Mouse (Mus musculus): ENCODE measurements at regions not wholly inside any gene's neighbourhood (a gene's known extent, or its start where the extent isn't known, plus 50 kb on each side); places are given as distances from the start of the nearest gene placed in this dataset.
A peak's percentile ranks its signal among the peaks of the same experiment; 100 is the strongest.

GRCm38 (mm10) chr7:117153826-117154550 lies 226.8 kb upstream of the Xylt1 start:
- intact Hi-C loops (cut with DNase I) = loop anchor here (5.0 kb wide), 1 partner anchor 47 kb away; no protein-coding TSS in a partner anchor
- peak in 1 of 2 experiments; percentile 52 for DNase-seq (ENCODE audit: extremely low spot score in 1 of 2, low spot score in 2 of 2)

GRCm38 (mm10) chr7:117161193-117161908 lies 219.4 kb upstream of the Xylt1 start:
- no peak for DNase-seq (ENCODE audit: extremely low spot score in 1 of 2, low spot score in 2 of 2)
- intact Hi-C loops (cut with DNase I) = loop anchor here (10.0 kb wide), 1 partner anchor 213 kb away; no protein-coding TSS in a partner anchor

GRCm38 (mm10) chr7:117174811-117175422 lies 205.9 kb upstream of the Xylt1 start:
- peak in 1 of 2 experiments; percentile 53 for DNase-seq (ENCODE audit: extremely low spot score in 1 of 2, low spot score in 2 of 2)
- intact Hi-C loops (cut with DNase I) = no loop called here

- intact Hi-C loops (cut with DNase I) = no loop called here
Observed at GRCm38 (mm10) chr7:117184011-117184410, 196.8 kb upstream of the Xylt1 start.

GRCm38 (mm10) chr7:117185891-117186290 lies 194.9 kb upstream of the Xylt1 start:
- intact Hi-C loops (cut with DNase I) = no loop called here
- DNase-seq (ENCODE audit: extremely low spot score in 1 of 2, low spot score in 2 of 2) = peak in 1 of 2 experiments; percentile 16

More at GRCm38 (mm10) chr7:117184011-117184410, 196.8 kb upstream of the Xylt1 start:
- DNase-seq (ENCODE audit: extremely low spot score in 1 of 2, low spot score in 2 of 2) = no peak

GRCm38 (mm10) chr7:117196611-117197010 lies 184.2 kb upstream of the Xylt1 start:
- intact Hi-C loops (cut with DNase I) = no loop called here
- DNase-seq (ENCODE audit: extremely low spot score in 1 of 2, low spot score in 2 of 2) = no peak

- DNase-seq (ENCODE audit: extremely low spot score in 1 of 2, low spot score in 2 of 2) = no peak
- intact Hi-C loops (cut with DNase I) = no loop called here
Observed at GRCm38 (mm10) chr7:117226294-117226693, 154.5 kb upstream of the Xylt1 start.

- intact Hi-C loops (cut with DNase I) = no loop called here
Observed at GRCm38 (mm10) chr7:117229619-117230018, 151.2 kb upstream of the Xylt1 start.

GRCm38 (mm10) chr7:117256819-117257218 lies 124.0 kb upstream of the Xylt1 start:
- intact Hi-C loops (cut with DNase I) = no loop called here
- no peak for DNase-seq (ENCODE audit: extremely low spot score in 1 of 2, low spot score in 2 of 2)

More at GRCm38 (mm10) chr7:117229619-117230018, 151.2 kb upstream of the Xylt1 start:
- no peak for DNase-seq (ENCODE audit: extremely low spot score in 1 of 2, low spot score in 2 of 2)

- intact Hi-C loops (cut with DNase I) = no loop called here
- DNase-seq (ENCODE audit: extremely low spot score in 1 of 2, low spot score in 2 of 2) = no peak
Observed at GRCm38 (mm10) chr7:117258557-117258956, 122.2 kb upstream of the Xylt1 start.

- DNase-seq (ENCODE audit: extremely low spot score in 1 of 2, low spot score in 2 of 2) = no peak
- intact Hi-C loops (cut with DNase I) = no loop called here
Observed at GRCm38 (mm10) chr7:117259151-117259550, 121.6 kb upstream of the Xylt1 start.

- intact Hi-C loops (cut with DNase I) = no loop called here
- no peak for DNase-seq (ENCODE audit: extremely low spot score in 1 of 2, low spot score in 2 of 2)
Observed at GRCm38 (mm10) chr7:117259674-117260294, 121.0 kb upstream of the Xylt1 start.

- intact Hi-C loops (cut with DNase I) = no loop called here
- DNase-seq (ENCODE audit: extremely low spot score in 1 of 2, low spot score in 2 of 2) = no peak
Observed at GRCm38 (mm10) chr7:117260596-117260995, 120.2 kb upstream of the Xylt1 start.

GRCm38 (mm10) chr7:117263126-117263525 lies 117.7 kb upstream of the Xylt1 start:
- no peak for DNase-seq (ENCODE audit: extremely low spot score in 1 of 2, low spot score in 2 of 2)
- intact Hi-C loops (cut with DNase I) = no loop called here

GRCm38 (mm10) chr7:117264341-117264740 lies 116.4 kb upstream of the Xylt1 start:
- no peak for DNase-seq (ENCODE audit: extremely low spot score in 1 of 2, low spot score in 2 of 2)
- intact Hi-C loops (cut with DNase I) = no loop called here

- intact Hi-C loops (cut with DNase I) = no loop called here
- no peak for DNase-seq (ENCODE audit: extremely low spot score in 1 of 2, low spot score in 2 of 2)
Observed at GRCm38 (mm10) chr7:117268096-117268495, 112.7 kb upstream of the Xylt1 start.

GRCm38 (mm10) chr7:117269263-117269897 lies 111.4 kb upstream of the Xylt1 start:
- intact Hi-C loops (cut with DNase I) = no loop called here
- DNase-seq (ENCODE audit: extremely low spot score in 1 of 2, low spot score in 2 of 2) = no peak

- intact Hi-C loops (cut with DNase I) = no loop called here
- no peak for DNase-seq (ENCODE audit: extremely low spot score in 1 of 2, low spot score in 2 of 2)
Observed at GRCm38 (mm10) chr7:117278388-117278961, 102.3 kb upstream of the Xylt1 start.

Measured in left cerebral cortex, postnatal 10 days (tissue).